Mouse (Mus musculus) hindbrain, embryonic 14.5 days (tissue): ENCODE measurements at regions not wholly inside any gene's neighbourhood (a gene's known extent, or its start where the extent isn't known, plus 50 kb on each side); places are given as distances from the start of the nearest gene placed in this dataset.

Experiments used
- ATAC-seq: fragments of 200-750 bp; cut with Nextera tagmentation; 2 replicates; pipeline ENCODE4 v1.8.0; 2017; ENCODE audit warnings: moderate number of reproducible peaks, mild to moderate bottlenecking, moderate TSS enrichment, moderate library complexity; ENCODE audit not compliant: low FRiP score
- DNase-seq: peaks from one replicate; pipeline ENCODE4 v3.0.0-alpha.2; 2015; ENCODE audit warnings: low spot score
- H3K27ac ChIP-seq: fragments of 300-500 bp; sonication (generic); 2 replicates; pipeline ENCODE4 v1.5.1; 2014; ENCODE audit warnings: mild to moderate bottlenecking, moderate library complexity
- H3K27me3 ChIP-seq: fragments of 300-500 bp; sonication (generic); 2 replicates; pipeline ENCODE4 v1.6.1; 2014; ENCODE audit warnings: mild to moderate bottlenecking, low read length, mixed read lengths; ENCODE audit not compliant: control insufficient read depth, insufficient read depth
- H3K36me3 ChIP-seq: fragments of 300-500 bp; sonication (generic); replicated peaks from 2 replicates; pipeline ENCODE4 v1.6.1; 2014; ENCODE audit not compliant: control insufficient read depth, insufficient read depth
- H3K4me1 ChIP-seq: fragments of 300-500 bp; sonication (generic); replicated peaks from 2 replicates; pipeline ENCODE4 v1.6.1; 2014; ENCODE audit warnings: antibody characterized with exemption, low read length, mixed read lengths; ENCODE audit not compliant: control insufficient read depth, insufficient read depth
- H3K4me2 ChIP-seq: fragments of 300-500 bp; sonication (generic); replicated peaks from 2 replicates; pipeline ENCODE4 v1.6.1; 2014; ENCODE audit warnings: mild to moderate bottlenecking, moderate library complexity
- H3K4me3 ChIP-seq: fragments of 300-500 bp; sonication (generic); replicated peaks from 2 replicates; pipeline ENCODE4 v1.5.1; 2014; ENCODE audit warnings: mild to moderate bottlenecking, low read length
- H3K9ac ChIP-seq: fragments of 300-500 bp; sonication (generic); 2 replicates; pipeline ENCODE4 v1.6.1; 2014
- H3K9me3 ChIP-seq: fragments of 300-500 bp; sonication (generic); 2 replicates; pipeline ENCODE4 v1.6.1; 2016; ENCODE audit warnings: low read length; ENCODE audit not compliant: control insufficient read depth
- WGBS: fragments of 180-500 bp; shearing (Covaris S2); extraction: QIAGEN DNeasy Blood & Tissue Kit; methylation state at CpG from one replicate; pipeline ENCODE4 v1.1.7; 2014; 5-methylcytosine and 5-hydroxymethylcytosine counted together

DNA sequence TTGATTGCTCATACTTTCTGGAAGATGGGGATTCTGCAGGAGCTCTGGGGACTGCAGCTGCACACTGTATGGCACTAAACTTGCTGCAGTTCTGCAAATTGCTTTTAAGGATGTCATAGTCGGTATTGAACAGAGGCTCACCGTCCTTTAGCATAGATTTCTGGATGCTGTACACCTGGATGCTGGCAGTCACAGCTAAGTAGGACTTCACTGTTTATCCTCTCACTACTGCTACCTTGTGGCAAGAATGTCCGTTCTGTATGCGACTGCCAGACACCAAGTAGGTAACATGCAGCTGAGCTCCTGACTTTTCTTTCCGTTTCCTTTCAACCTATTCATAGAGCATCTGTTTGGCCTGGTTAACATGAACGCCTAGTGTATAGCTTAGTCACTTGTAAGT, 77.3 kb upstream of the Smc2 start:
- Histone ChIP-seq H3K9me3 (no peaks in the 10 kb centered on the region), H3K27ac (no peak overlapping the region), H3K27me3 (no peaks in the 10 kb centered on the region), H3K36me3 (no peaks in the 10 kb centered on the region), H3K4me3 (no peak overlapping the region), H3K4me2 (no peak overlapping the region), H3K4me1 (no peaks in the 10 kb centered on the region), H3K9ac (no peak overlapping the region)
- no peak for DNase-seq
- WGBS, result 62% methylated on average over 6 of the region's 6 CpGs
- ATAC-seq, result no peak

DNA sequence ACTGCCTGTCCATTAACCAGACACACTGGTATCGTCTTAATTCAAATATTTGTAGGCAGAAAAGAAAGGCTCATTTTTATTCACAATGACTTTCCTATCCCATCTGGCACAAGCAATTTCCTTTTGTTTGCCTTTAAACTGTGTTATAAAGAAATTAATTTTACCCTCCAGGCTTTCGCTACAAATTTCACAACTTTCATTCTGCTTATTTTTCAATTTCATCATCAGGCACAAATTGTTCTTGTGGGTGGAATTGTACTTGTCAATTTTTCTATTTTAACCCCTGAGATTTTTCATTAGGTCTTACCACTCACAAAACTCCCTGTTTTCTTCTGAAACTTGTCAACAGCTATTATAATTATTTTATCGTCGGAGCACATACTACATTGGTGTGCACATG, 73.2 kb upstream of the Smc2 start:
- no peak for DNase-seq
- ATAC-seq, result no peak
- no peaks in the 10 kb centered on the region for H3K36me3 ChIP-seq
- no peak overlapping the region for H3K4me2 ChIP-seq
- no peak overlapping the region for H3K4me3 ChIP-seq
- 67% methylated on average over 4 of the region's 4 CpGs for WGBS
- no peaks in the 10 kb centered on the region for H3K9me3 ChIP-seq
- H3K4me1 ChIP-seq, result no peaks in the 10 kb centered on the region
- no peak overlapping the region for H3K27ac ChIP-seq
- no peaks in the 10 kb centered on the region for H3K27me3 ChIP-seq
- H3K9ac ChIP-seq, result no peak overlapping the region

DNA sequence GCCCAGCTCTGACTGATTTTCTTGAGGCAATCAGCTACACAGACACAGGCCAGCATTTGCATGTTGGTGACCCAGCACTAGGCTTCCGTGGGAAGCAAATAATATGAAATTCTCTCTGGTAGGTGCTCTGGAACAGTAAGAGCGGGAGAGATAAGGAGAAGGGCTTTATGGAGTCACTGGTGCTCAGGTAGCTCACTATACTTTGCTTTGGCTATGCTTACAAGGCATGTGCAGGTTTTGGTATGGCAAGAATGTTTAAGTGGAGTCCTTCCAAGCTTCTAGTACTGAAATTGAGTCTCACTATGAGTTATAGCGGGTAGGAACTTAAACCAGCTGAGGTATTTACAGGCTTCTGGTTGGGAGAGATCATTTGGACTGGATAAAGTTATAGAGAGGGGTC, 70.5 kb upstream of the Smc2 start:
- H3K36me3 ChIP-seq, result no peaks in the 10 kb centered on the region
- H3K9me3 ChIP-seq, result no peaks in the 10 kb centered on the region
- no peak for DNase-seq
- WGBS, result 91% methylated on average over 3 of the region's 3 CpGs
- H3K27me3 ChIP-seq, result no peaks in the 10 kb centered on the region
- H3K27ac ChIP-seq, result no peak overlapping the region
- ATAC-seq, result no peak
- no peak overlapping the region for H3K4me2 ChIP-seq
- no peak overlapping the region for H3K9ac ChIP-seq
- H3K4me3 ChIP-seq, result no peak overlapping the region
- H3K4me1 ChIP-seq, result no peaks in the 10 kb centered on the region
